Mouse (Mus musculus) liver, postnatal 0 days (tissue): ENCODE data around the gene Bdnf. TPM values are rescaled to one million over a fixed set of nuclear protein-coding genes. Genes with fewer than 3 reads are reported as not detected.
A peak's percentile ranks its signal among the peaks of the same experiment; 100 is the strongest.

Source experiments
- ATAC-seq: fragments of 200-750 bp; cut with Nextera tagmentation; 2 replicates; pipeline ENCODE4 v1.8.0; 2017; ENCODE audit warnings: mild to moderate bottlenecking, moderate library complexity
- DNase-seq: peaks from one replicate; pipeline ENCODE4 v3.0.0-alpha.2; 2016
- H3K27ac ChIP-seq: fragments of 300-500 bp; sonication (generic); 2 replicates; pipeline ENCODE4 v1.5.1; 2014; ENCODE audit warnings: antibody characterized with exemption, moderate library complexity, mild to moderate bottlenecking, low read depth
- H3K27me3 ChIP-seq: fragments of 300-500 bp; sonication (generic); 2 replicates; pipeline ENCODE4 v1.6.1; 2014; ENCODE audit warnings: low read length, control low read depth, mixed read lengths; ENCODE audit not compliant: insufficient read depth
- H3K36me3 ChIP-seq: fragments of 300-500 bp; sonication (generic); replicated peaks from 2 replicates; pipeline ENCODE4 v1.6.1; 2014; ENCODE audit warnings: mild to moderate bottlenecking, control low read depth, low read length, moderate library complexity, mixed read lengths; ENCODE audit not compliant: insufficient read depth
- H3K4me1 ChIP-seq: fragments of 300-500 bp; sonication (generic); 2 replicates; pipeline ENCODE4 v1.6.1; 2014; ENCODE audit warnings: antibody characterized with exemption, mild to moderate bottlenecking, control low read depth; ENCODE audit not compliant: insufficient read depth
- H3K4me2 ChIP-seq: fragments of 300-500 bp; sonication (generic); 2 replicates; pipeline ENCODE4 v1.6.1; 2014; ENCODE audit warnings: low read depth, mild to moderate bottlenecking, low read length, moderate library complexity, mixed read lengths
- H3K4me3 ChIP-seq: fragments of 300-500 bp; sonication (generic); 2 replicates; pipeline ENCODE4 v1.5.1; 2014; ENCODE audit warnings: low read depth, low read length
- H3K9ac ChIP-seq: fragments of 300-500 bp; sonication (generic); replicated peaks from 2 replicates; pipeline ENCODE4 v1.6.1; 2014; ENCODE audit warnings: mild to moderate bottlenecking, moderate library complexity
- H3K9me3 ChIP-seq: fragments of 300-500 bp; sonication (generic); 2 replicates; pipeline ENCODE4 v1.6.1; 2016; ENCODE audit warnings: mild to moderate bottlenecking, control low read depth, low read length, mixed read lengths
- CTCF ChIP-seq: sonication (generic); IDR thresholded peaks from 2 replicates; pipeline ENCODE4 v1.5.1; 2016; ENCODE audit warnings: antibody characterized with exemption, low read depth
- EP300 ChIP-seq: IDR thresholded peaks from 2 replicates; pipeline ENCODE4 v1.6.1; 2016; ENCODE audit warnings: antibody characterized with exemption, low read depth, mild to moderate bottlenecking
- WGBS: fragments of 180-500 bp; shearing (Covaris S2); extraction: QIAGEN DNeasy Blood & Tissue Kit; methylation state at CpG from one replicate; pipeline ENCODE4 v1.1.7; 2014; ENCODE audit not compliant: insufficient replicate concordance; 5-methylcytosine and 5-hydroxymethylcytosine counted together
- polyA plus RNA-seq: library from polyadenylated mRNA; unstranded; fragments of >200 nt; fragmentation: Nextera tagmentation; extraction: Ambion mirVana; gene quantifications from 2 replicates; pipeline ENCODE4 v1.2.1, GENCODE M21; 2015

Bdnf gene
- polyA plus RNA-seq, 1 experiment from 2014 or later, result 0.12 TPM

GRCm38 (mm10) chr2:109692266-109693177 is 18.0 kb downstream of the Bdnf start:
- H3K27ac ChIP-seq, result no peak overlapping the region
- no peak for TF ChIP-seq CTCF
- TF ChIP-seq EP300, result no peak
- H3K4me3 ChIP-seq, result peak overlapping the region; percentile 45
- H3K4me2 ChIP-seq, result peak overlapping the region; percentile 65
- no peak for ATAC-seq
- H3K9ac ChIP-seq, result no peak overlapping the region
- H3K4me1 ChIP-seq, result no peaks in the 10 kb centered on the region
- no peaks in the 10 kb centered on the region for H3K9me3 ChIP-seq
- H3K36me3 ChIP-seq, result no peaks in the 10 kb centered on the region
- 6% methylated on average over 34 of the region's 34 CpGs for WGBS
- peaks cover 29% of the 10 kb centered on the region for H3K27me3 ChIP-seq
- no peak for DNase-seq

GRCm38 (mm10) chr2:109693178-109694115 is 18.9 kb downstream of the Bdnf start:
- Histone ChIP-seq H3K36me3 (no peaks in the 10 kb centered on the region), H3K27ac (no peak overlapping the region), H3K4me3 (peak overlapping the region; percentile 45), H3K4me2 (peak overlapping the region; percentile 65), H3K27me3 (peaks cover 29% of the 10 kb centered on the region), H3K4me1 (no peaks in the 10 kb centered on the region), H3K9ac (no peak overlapping the region), H3K9me3 (no peaks in the 10 kb centered on the region)
- WGBS, result 4% methylated on average over 63 of the region's 67 CpGs
- DNase-seq (peak; percentile 26), ATAC-seq (peak; percentile 73)
- no peak for TF ChIP-seq CTCF
- TF ChIP-seq EP300, result no peak

GRCm38 (mm10) chr2:109694116-109694837 is 19.8 kb downstream of the Bdnf start:
- H3K9me3 ChIP-seq, result no peaks in the 10 kb centered on the region
- H3K9ac ChIP-seq, result no peak overlapping the region
- TF ChIP-seq CTCF, result no peak
- no peak for TF ChIP-seq EP300
- peaks cover 29% of the 10 kb centered on the region for H3K27me3 ChIP-seq
- ATAC-seq, result no peak
- no peaks in the 10 kb centered on the region for H3K4me1 ChIP-seq
- peak overlapping the region; percentile 45 for H3K4me3 ChIP-seq
- no peak overlapping the region for H3K27ac ChIP-seq
- H3K36me3 ChIP-seq, result no peaks in the 10 kb centered on the region
- no peak for DNase-seq
- peak overlapping the region; percentile 65 for H3K4me2 ChIP-seq
- 2% methylated on average over 26 of the region's 26 CpGs for WGBS

- H3K27me3 ChIP-seq, result peaks cover 29% of the 10 kb centered on the region
- H3K36me3 ChIP-seq, result no peaks in the 10 kb centered on the region
- H3K4me1 ChIP-seq, result no peaks in the 10 kb centered on the region
- WGBS, result 3% methylated on average over 12 of the region's 12 CpGs
- peak overlapping the region; percentile 45; the same call in 1 of the 2 replicates for H3K4me3 ChIP-seq
- no peak overlapping the region for H3K9ac ChIP-seq
- TF ChIP-seq EP300 (no peak), CTCF (peak; percentile 65)
- peak overlapping the region; percentile 65 for H3K4me2 ChIP-seq
- ATAC-seq (0 out of 2 replicates have a peak, but pooled peaks have one; percentile 36), DNase-seq (peak; percentile 60)
- H3K9me3 ChIP-seq, result no peaks in the 10 kb centered on the region
- no peak overlapping the region for H3K27ac ChIP-seq
These were observed 20.3 kb downstream of the Bdnf start for GRCm38 (mm10) chr2:109694838-109695225.

GRCm38 (mm10) chr2:109697151-109697550 is 22.7 kb downstream of the Bdnf start:
- no peak for DNase-seq
- H3K4me3 ChIP-seq, result no peak overlapping the region
- no peak overlapping the region for H3K27ac ChIP-seq
- H3K4me1 ChIP-seq, result no peaks in the 10 kb centered on the region
- TF ChIP-seq CTCF (no peak), EP300 (no peak)
- H3K9me3 ChIP-seq, result no peaks in the 10 kb centered on the region
- ATAC-seq, result no peak
- H3K9ac ChIP-seq, result no peak overlapping the region
- 17% methylated on average over 4 of the region's 4 CpGs for WGBS
- H3K36me3 ChIP-seq, result no peaks in the 10 kb centered on the region
- no peak overlapping the region for H3K4me2 ChIP-seq
- H3K27me3 ChIP-seq, result peaks cover 27% of the 10 kb centered on the region
